Mouse (Mus musculus): Measurements from ENCODE around the gene Arhgef17. TPM values are rescaled to one million over a fixed set of nuclear protein-coding genes. Genes with fewer than 3 reads are reported as not detected.

Gene Arhgef17
- polyA plus RNA-seq, 1 experiment from 2014 or later: 8.0 TPM

DNA sequence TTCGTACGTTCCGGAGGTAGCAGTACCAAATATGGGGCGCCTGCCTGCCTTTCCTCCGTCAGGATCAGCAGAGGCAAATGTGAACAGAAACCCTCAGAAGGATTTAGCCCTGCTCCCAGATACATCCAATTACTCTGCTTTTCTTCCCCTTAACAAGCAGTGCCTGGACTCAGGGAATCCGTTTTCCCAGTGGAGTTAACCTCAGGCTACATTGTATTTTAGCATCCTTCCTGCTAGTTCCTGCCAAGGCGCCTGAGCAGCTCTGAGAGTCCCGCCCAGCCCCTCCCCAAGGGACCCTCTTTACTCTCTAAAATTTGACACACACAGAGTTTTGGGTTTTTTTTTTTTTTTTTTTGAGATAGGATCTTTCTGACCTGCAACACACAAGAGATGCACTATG is 31.5 kb upstream of the Arhgef17 start:
- no peak overlapping the region for H3K4me3 ChIP-seq
- H3K27ac ChIP-seq: no peak overlapping the region
- H3K4me2 ChIP-seq: no peak overlapping the region
- 61% methylated on average over 8 of the region's 8 CpGs for WGBS
- H3K4me1 ChIP-seq: no peaks in the 10 kb centered on the region
- ATAC-seq (ENCODE audit: insufficient number of reproducible peaks, low FRiP score, low TSS enrichment, low read depth): no peak
- H3K9me3 ChIP-seq: no peaks in the 10 kb centered on the region
- H3K27me3 ChIP-seq: no peaks in the 10 kb centered on the region
- no peak overlapping the region for H3K9ac ChIP-seq
- no peaks in the 10 kb centered on the region for H3K36me3 ChIP-seq

- H3K4me3 ChIP-seq: no peak overlapping the region
- no peaks in the 10 kb centered on the region for H3K36me3 ChIP-seq
- H3K9ac ChIP-seq: no peak overlapping the region
- WGBS: 71% methylated on average over 7 of the region's 7 CpGs
- no peaks in the 10 kb centered on the region for H3K9me3 ChIP-seq
- no peaks in the 10 kb centered on the region for H3K27me3 ChIP-seq
- H3K4me2 ChIP-seq: no peak overlapping the region
- no peak for ATAC-seq (ENCODE audit: insufficient number of reproducible peaks, low FRiP score, low TSS enrichment, low read depth)
- no peaks in the 10 kb centered on the region for H3K4me1 ChIP-seq
- no peak overlapping the region for H3K27ac ChIP-seq
Observed at GRCm38 (mm10) chr7:100961146-100961545, 29.2 kb upstream of the Arhgef17 start.

- ATAC-seq (ENCODE audit: insufficient number of reproducible peaks, low FRiP score, low TSS enrichment, low read depth): no peak
- no peak overlapping the region for H3K4me3 ChIP-seq
- no peaks in the 10 kb centered on the region for H3K27me3 ChIP-seq
- H3K27ac ChIP-seq: no peak overlapping the region
- H3K4me2 ChIP-seq: no peak overlapping the region
- no peak overlapping the region for H3K9ac ChIP-seq
- H3K36me3 ChIP-seq: no peaks in the 10 kb centered on the region
- no peaks in the 10 kb centered on the region for H3K9me3 ChIP-seq
- H3K4me1 ChIP-seq: no peaks in the 10 kb centered on the region
- 56% methylated on average over 2 of the region's 2 CpGs for WGBS
Observed at GRCm38 (mm10) chr7:100960462-100960861, 28.6 kb upstream of the Arhgef17 start.

DNA sequence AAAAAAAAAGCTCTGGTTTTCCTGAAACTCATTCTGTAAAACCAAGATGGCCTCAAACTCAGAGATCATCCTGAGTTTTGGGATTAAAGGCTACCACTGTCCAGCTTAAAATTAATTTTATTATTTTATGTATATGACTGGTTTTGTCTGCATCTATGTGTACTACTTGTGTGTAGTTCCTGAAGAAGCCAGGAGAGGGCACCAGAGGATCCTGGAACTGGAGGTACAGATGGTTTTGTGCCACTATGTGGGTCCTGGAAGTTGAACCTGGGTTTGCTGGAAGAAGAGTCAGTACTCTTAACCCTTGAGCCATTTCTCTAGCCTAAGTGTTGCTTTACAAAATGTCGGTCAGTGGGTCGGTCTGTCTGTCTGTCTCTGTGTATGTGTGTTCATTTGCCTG is 26.5 kb upstream of the Arhgef17 start:
- H3K27ac ChIP-seq: no peak overlapping the region
- H3K4me1 ChIP-seq: no peaks in the 10 kb centered on the region
- H3K9ac ChIP-seq: no peak overlapping the region
- no peak overlapping the region for H3K4me3 ChIP-seq
- H3K9me3 ChIP-seq: no peaks in the 10 kb centered on the region
- H3K4me2 ChIP-seq: no peak overlapping the region
- ATAC-seq (ENCODE audit: insufficient number of reproducible peaks, low FRiP score, low TSS enrichment, low read depth): no peak
- H3K27me3 ChIP-seq: no peaks in the 10 kb centered on the region
- no peaks in the 10 kb centered on the region for H3K36me3 ChIP-seq
- 93% methylated on average over 2 of the region's 2 CpGs for WGBS

DNA sequence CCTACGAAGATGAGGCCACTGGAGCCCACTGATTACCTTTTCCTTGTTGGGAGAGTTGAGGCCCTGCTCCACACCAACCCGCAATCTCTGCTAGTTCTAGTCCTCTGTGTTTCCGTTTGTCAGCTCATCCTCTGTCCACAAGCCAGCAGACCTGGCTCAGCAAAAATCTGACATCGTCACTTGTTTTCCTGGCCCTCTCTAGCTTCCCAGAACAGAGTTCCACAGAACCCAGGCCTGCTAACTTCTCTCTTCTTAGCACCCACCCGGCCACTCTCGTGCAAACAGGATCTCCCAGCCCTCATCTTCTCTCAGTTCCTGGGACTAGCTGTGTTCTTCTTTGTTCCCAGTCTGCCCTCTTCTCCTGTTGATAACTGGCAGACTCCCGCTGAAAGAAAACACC is 20.8 kb upstream of the Arhgef17 start:
- H3K4me1 ChIP-seq: peaks cover 11% of the 10 kb centered on the region
- ATAC-seq (ENCODE audit: insufficient number of reproducible peaks, low FRiP score, low TSS enrichment, low read depth): no peak
- WGBS: 82% methylated on average over 7 of the region's 7 CpGs
- H3K27ac ChIP-seq: no peak overlapping the region
- no peak overlapping the region for H3K4me2 ChIP-seq
- no peaks in the 10 kb centered on the region for H3K27me3 ChIP-seq
- H3K36me3 ChIP-seq: no peaks in the 10 kb centered on the region
- no peaks in the 10 kb centered on the region for H3K9me3 ChIP-seq
- no peak overlapping the region for H3K4me3 ChIP-seq
- no peak overlapping the region for H3K9ac ChIP-seq

GRCm38 (mm10) chr7:100951903-100952302 is 20.0 kb upstream of the Arhgef17 start:
- Histone ChIP-seq H3K9ac (no peak overlapping the region), H3K27ac (no peak overlapping the region), H3K4me3 (no peak overlapping the region), H3K36me3 (no peaks in the 10 kb centered on the region), H3K9me3 (no peaks in the 10 kb centered on the region), H3K27me3 (no peaks in the 10 kb centered on the region), H3K4me2 (no peak overlapping the region), H3K4me1 (peaks cover 11% of the 10 kb centered on the region)
- ATAC-seq (ENCODE audit: insufficient number of reproducible peaks, low FRiP score, low TSS enrichment, low read depth): no peak
- 41% methylated on average over 2 of the region's 2 CpGs for whole genome bisulfite sequencing

DNA sequence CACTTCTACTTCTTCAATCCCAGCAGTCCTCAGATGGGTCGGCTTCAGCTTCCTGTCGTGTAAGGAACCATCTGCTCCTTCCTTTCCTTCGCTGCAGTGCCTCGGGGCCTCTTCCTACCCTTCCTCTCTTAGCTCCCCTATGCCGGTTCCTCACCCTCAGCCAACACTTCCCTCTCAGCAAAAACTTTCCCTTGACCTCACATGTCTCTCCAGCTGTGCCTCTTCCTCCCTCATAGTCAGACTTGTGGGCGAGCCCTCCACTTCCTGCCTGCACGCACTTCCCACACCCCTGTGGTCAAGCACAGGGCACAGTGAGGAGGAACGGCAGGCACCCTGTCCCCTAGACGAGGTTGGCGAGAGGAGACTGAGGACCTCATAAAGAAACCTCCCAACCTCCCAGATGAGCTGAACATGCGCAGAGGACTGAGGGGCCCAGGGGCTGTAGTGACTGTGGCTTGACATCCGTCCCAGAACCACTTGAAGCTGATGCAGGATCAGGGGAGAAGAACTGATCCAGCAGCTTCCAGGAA is 18.6 kb upstream of the Arhgef17 start:
- ATAC-seq (ENCODE audit: insufficient number of reproducible peaks, low FRiP score, low TSS enrichment, low read depth): no peak
- H3K4me1 ChIP-seq: peaks cover 11% of the 10 kb centered on the region
- no peak overlapping the region for H3K4me2 ChIP-seq
- no peaks in the 10 kb centered on the region for H3K27me3 ChIP-seq
- peak overlapping the region; percentile 68 for H3K27ac ChIP-seq
- no peaks in the 10 kb centered on the region for H3K36me3 ChIP-seq
- no peak overlapping the region for H3K4me3 ChIP-seq
- WGBS: 41% methylated on average over 12 of the region's 12 CpGs
- no peaks in the 10 kb centered on the region for H3K9me3 ChIP-seq
- H3K9ac ChIP-seq: no peak overlapping the region

DNA sequence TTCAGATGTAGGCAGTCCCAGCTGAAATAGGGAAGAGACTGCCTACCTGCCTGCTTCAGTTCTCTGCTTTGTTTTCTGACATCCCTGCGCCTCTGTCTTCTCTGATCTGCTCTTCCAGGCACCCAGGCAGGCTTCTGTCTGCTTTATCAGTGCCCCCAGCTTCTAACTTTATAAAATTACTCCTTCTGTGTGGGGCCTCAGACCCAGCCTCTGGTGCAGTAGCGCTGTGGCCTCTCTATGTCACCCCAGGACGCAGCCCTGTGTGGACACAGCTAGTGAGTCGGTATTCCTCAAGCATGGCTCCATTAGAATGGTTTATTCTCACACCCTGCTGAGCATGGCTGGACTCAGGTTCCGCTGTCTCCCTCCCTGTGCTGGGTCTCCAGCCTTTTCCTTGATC is 18.1 kb upstream of the Arhgef17 start:
- WGBS: 71% methylated on average over 5 of the region's 5 CpGs
- peaks cover 11% of the 10 kb centered on the region for H3K4me1 ChIP-seq
- no peak overlapping the region for H3K9ac ChIP-seq
- no peaks in the 10 kb centered on the region for H3K9me3 ChIP-seq
- peak overlapping the region; percentile 68 for H3K27ac ChIP-seq
- no peak overlapping the region for H3K4me2 ChIP-seq
- H3K36me3 ChIP-seq: no peaks in the 10 kb centered on the region
- ATAC-seq (ENCODE audit: insufficient number of reproducible peaks, low FRiP score, low TSS enrichment, low read depth): no peak
- H3K27me3 ChIP-seq: no peaks in the 10 kb centered on the region
- no peak overlapping the region for H3K4me3 ChIP-seq

DNA sequence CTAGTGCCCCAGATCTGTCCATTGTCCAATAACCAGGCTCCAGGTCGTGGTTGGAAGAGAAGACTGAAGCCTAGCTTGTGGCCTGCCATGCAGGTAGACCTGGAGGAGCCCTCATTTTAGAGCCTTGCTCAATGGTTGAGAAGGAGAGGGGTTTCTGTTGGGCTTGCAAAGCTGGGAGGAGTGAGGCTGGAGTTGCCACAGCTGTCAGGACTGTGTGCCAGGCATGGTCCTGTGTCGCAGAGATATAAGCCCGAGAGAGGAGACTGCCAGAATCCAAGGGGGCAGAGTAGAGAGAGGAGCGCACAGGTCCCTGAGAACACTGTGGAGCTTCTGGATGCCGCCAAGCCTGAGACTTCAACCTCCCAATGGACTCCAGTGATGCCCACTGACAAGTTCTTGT is 12.8 kb upstream of the Arhgef17 start:
- no peak overlapping the region for H3K27ac ChIP-seq
- H3K36me3 ChIP-seq: no peaks in the 10 kb centered on the region
- H3K4me3 ChIP-seq: no peak overlapping the region
- no peaks in the 10 kb centered on the region for H3K9me3 ChIP-seq
- H3K4me1 ChIP-seq: peaks cover 24% of the 10 kb centered on the region
- WGBS: 83% methylated on average over 5 of the region's 5 CpGs
- no peaks in the 10 kb centered on the region for H3K27me3 ChIP-seq
- no peak for ATAC-seq (ENCODE audit: insufficient number of reproducible peaks, low FRiP score, low TSS enrichment, low read depth)
- H3K4me2 ChIP-seq: no peak overlapping the region
- H3K9ac ChIP-seq: no peak overlapping the region

DNA sequence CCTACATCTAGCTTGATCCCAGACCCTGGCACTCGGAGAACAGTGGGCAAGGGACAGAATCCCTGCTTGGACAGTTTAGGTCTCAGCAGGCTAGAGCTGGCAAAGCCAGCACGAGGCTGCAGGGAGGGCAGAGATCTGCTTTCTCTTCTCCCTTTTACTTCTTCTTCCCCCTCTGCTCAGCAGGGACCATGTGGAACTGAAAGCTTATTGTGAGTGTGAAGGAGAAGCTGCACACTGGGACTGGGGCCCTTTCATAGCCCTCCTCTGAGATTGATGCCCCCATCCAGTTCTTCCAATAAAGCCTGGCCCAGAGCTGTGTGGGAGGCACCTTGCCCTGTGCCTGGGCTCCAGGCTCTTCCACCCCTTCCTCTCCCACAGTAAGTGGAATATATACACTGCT is 12.4 kb upstream of the Arhgef17 start:
- Histone ChIP-seq H3K4me2 (no peak overlapping the region), H3K4me3 (no peak overlapping the region), H3K27me3 (no peaks in the 10 kb centered on the region), H3K4me1 (peaks cover 23% of the 10 kb centered on the region), H3K9ac (no peak overlapping the region), H3K27ac (no peak overlapping the region), H3K9me3 (no peaks in the 10 kb centered on the region), H3K36me3 (no peaks in the 10 kb centered on the region)
- WGBS: 66% methylated on average over 2 of the region's 2 CpGs
- no peak for ATAC-seq (ENCODE audit: insufficient number of reproducible peaks, low FRiP score, low TSS enrichment, low read depth)

- Histone ChIP-seq H3K36me3 (no peaks in the 10 kb centered on the region), H3K4me2 (no peak overlapping the region), H3K9ac (0 out of 2 replicates have a peak overlapping the region, but pooled peaks have one; percentile 3), H3K4me3 (no peak overlapping the region), H3K4me1 (peaks cover 25% of the 10 kb centered on the region), H3K9me3 (no peaks in the 10 kb centered on the region), H3K27ac (no peak overlapping the region), H3K27me3 (no peaks in the 10 kb centered on the region)
- peak; percentile 42; the same call in 1 of the 2 replicates for ATAC-seq (ENCODE audit: insufficient number of reproducible peaks, low FRiP score, low TSS enrichment, low read depth)
- WGBS: 18% methylated on average over 12 of the region's 12 CpGs
Observed at GRCm38 (mm10) chr7:100942789-100943615, 11.1 kb upstream of the Arhgef17 start.

DNA sequence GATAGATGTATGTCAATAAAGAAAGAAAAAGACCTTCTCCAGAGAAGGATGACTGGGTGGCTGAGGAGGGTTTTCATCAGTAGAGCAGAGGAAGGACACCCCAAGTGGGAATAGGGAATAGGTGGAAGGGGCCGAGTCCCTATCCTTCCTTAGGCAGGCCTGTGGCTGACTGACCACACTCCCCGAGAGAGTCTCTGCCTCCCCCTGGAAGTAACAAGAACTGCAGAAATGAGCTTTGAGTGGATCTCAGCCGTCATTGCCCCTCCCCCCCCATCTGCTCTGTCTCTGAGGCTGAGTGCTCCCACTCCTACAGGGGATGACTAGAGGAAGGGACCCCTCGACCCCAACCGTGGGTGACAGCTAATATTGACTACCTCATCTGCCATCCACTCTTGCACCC is 9.3 kb upstream of the Arhgef17 start:
- no peaks in the 10 kb centered on the region for H3K27me3 ChIP-seq
- no peak overlapping the region for H3K27ac ChIP-seq
- 46% methylated on average over 5 of the region's 5 CpGs for whole genome bisulfite sequencing
- no peak overlapping the region for H3K9ac ChIP-seq
- H3K9me3 ChIP-seq: no peaks in the 10 kb centered on the region
- no peak overlapping the region for H3K4me3 ChIP-seq
- peaks cover 26% of the 10 kb centered on the region for H3K4me1 ChIP-seq
- ATAC-seq (ENCODE audit: insufficient number of reproducible peaks, low FRiP score, low TSS enrichment, low read depth): no peak
- no peak overlapping the region for H3K4me2 ChIP-seq
- no peaks in the 10 kb centered on the region for H3K36me3 ChIP-seq
